Mouse (Mus musculus) embryonic facial prominence, embryonic 10.5 days (tissue): ENCODE results near the gene Usp16. TPM values are rescaled to one million over a fixed set of nuclear protein-coding genes. Genes with fewer than 3 reads are reported as not detected.

ENCODE experiments used
- polyA plus RNA-seq: library from polyadenylated mRNA; unstranded; fragments of >200 nt; fragmentation: Nextera tagmentation; extraction: Ambion mirVana; gene quantifications from 2 replicates; pipeline ENCODE4 v1.2.1, GENCODE M21; 2016

Usp16 gene
- polyA plus RNA-seq, 1 experiment from 2014 or later: 42.8 TPM

Other genes with a start within 250 kb of the Usp16 start
- gene N6amt1, start 100.5 kb upstream of the Usp16 start, polyA plus RNA-seq: 23.3 and 24.0 TPM in 2 replicates
- 30.5 and 33.7 TPM in 2 replicates for gene Ltn1, start 22.1 kb upstream of the Usp16 start, polyA plus RNA-seq
- 11.3 and 12.7 TPM in 2 replicates for gene Rwdd2b, start 14.1 kb upstream of the Usp16 start, polyA plus RNA-seq
- gene Cct8, start 41.2 kb downstream of the Usp16 start, polyA plus RNA-seq: 691 and 710 TPM in 2 replicates
- not detected in 2 replicates for gene Map3k7cl, start 98.6 kb downstream of the Usp16 start, polyA plus RNA-seq
- 14.1 and 14.4 TPM in 2 replicates for gene Bach1, start 244.2 kb downstream of the Usp16 start, polyA plus RNA-seq